ENCODE assay signal across 13 mouse cellular contexts in genomic region chr8:127684213-127684612, GRCm38 (mm10).
DNase-seq lines count a peak whose midpoint lies in the region; ATAC-seq and TF ChIP-seq lines count a peak whose summit lies in the region.
"Had no signal": no experiment of that assay in that cellular context is flagged by ENCODE, and none has a peak within 500 bp of the region (broad histone marks: within the 10 kb centered on the region; RNA-seq: fewer than 3 reads in every experiment).

No protein-coding gene starts in this region.

- no peaks in the 10 kb centered on the region for H3K27me3 ChIP-seq in embryonic facial prominence, embryonic 11.5 days (ENCODE audit: control insufficient read depth, insufficient read depth, low read length)
- H3K27me3 ChIP-seq in embryonic facial prominence, embryonic 10.5 days (replicated peaks; ENCODE audit: low read depth, poor library complexity, severe bottlenecking): no peaks in the 10 kb centered on the region
- no peaks in the 10 kb centered on the region for H3K27me3 ChIP-seq in midbrain, embryonic 12.5 days
- H3K27me3 ChIP-seq in midbrain, embryonic 16.5 days (ENCODE audit: control insufficient read depth, insufficient read depth, low read depth, low read length): no peaks in the 10 kb centered on the region
- H3K27me3 ChIP-seq in hindbrain, postnatal 0 days (ENCODE audit: insufficient read depth, low read length): no peaks in the 10 kb centered on the region
- H3K27me3 ChIP-seq: liver, embryonic 13.5 days had no signal

- H3K27ac ChIP-seq in embryonic facial prominence, embryonic 11.5 days (replicated peaks; ENCODE audit: low read depth, low read length): no peak overlapping the region
- no peak overlapping the region for H3K27ac ChIP-seq in embryonic facial prominence, embryonic 10.5 days (replicated peaks)
- no peak overlapping the region for H3K27ac ChIP-seq in midbrain, embryonic 12.5 days (replicated peaks)
- H3K27ac ChIP-seq in midbrain, embryonic 16.5 days (ENCODE audit: low read length): no peak overlapping the region
- no peak overlapping the region for H3K27ac ChIP-seq in hindbrain, postnatal 0 days
- H3K27ac ChIP-seq: heart, embryonic 10.5 days; liver, embryonic 13.5 days had no signal

- DNase-seq in embryonic facial prominence, embryonic 11.5 days (ENCODE audit: low spot score): no peak
- no peak for DNase-seq in embryonic facial prominence, embryonic 10.5 days (ENCODE audit: low spot score)
- DNase-seq in hindbrain, postnatal 0 days (ENCODE audit: low spot score): peak; percentile 31
- peak; percentile 54 to 57 for DNase-seq in right cerebral cortex, adult 2 months (ENCODE audit: low spot score in 2 of 2)
- DNase-seq in spleen, postnatal 14 days (ENCODE audit: low spot score in 2 of 2): no peak
- no peak for DNase-seq in cerebellum, adult 11-12 months
- DNase-seq: liver, embryonic 13.5 days; thymus, postnatal 36 days had no signal

- H3K36me3 ChIP-seq in embryonic facial prominence, embryonic 11.5 days (replicated peaks; ENCODE audit: control insufficient read depth, insufficient read depth, low read depth, low read length): no peaks in the 10 kb centered on the region
- no peaks in the 10 kb centered on the region for H3K36me3 ChIP-seq in embryonic facial prominence, embryonic 10.5 days (replicated peaks)
- no peaks in the 10 kb centered on the region for H3K36me3 ChIP-seq in midbrain, embryonic 12.5 days
- H3K36me3 ChIP-seq in midbrain, embryonic 16.5 days (ENCODE audit: control insufficient read depth, insufficient read depth, low read length): no peaks in the 10 kb centered on the region
- no peaks in the 10 kb centered on the region for H3K36me3 ChIP-seq in hindbrain, postnatal 0 days (ENCODE audit: insufficient read depth, low read length)
- H3K36me3 ChIP-seq: G1E; heart, embryonic 10.5 days; liver, embryonic 13.5 days had no signal

- H3K4me3 ChIP-seq in embryonic facial prominence, embryonic 11.5 days (ENCODE audit: low read depth, low read length): no peak overlapping the region
- no peak overlapping the region for H3K4me3 ChIP-seq in embryonic facial prominence, embryonic 10.5 days
- H3K4me3 ChIP-seq in midbrain, embryonic 12.5 days: no peak overlapping the region
- no peak overlapping the region for H3K4me3 ChIP-seq in midbrain, embryonic 16.5 days (ENCODE audit: low read depth, low read length)
- no peak overlapping the region for H3K4me3 ChIP-seq in hindbrain, postnatal 0 days (ENCODE audit: low read length)
- H3K4me3 ChIP-seq: heart, embryonic 10.5 days; liver, embryonic 13.5 days had no signal

- H3K4me1 ChIP-seq in embryonic facial prominence, embryonic 11.5 days (ENCODE audit: control insufficient read depth, insufficient read depth, low read length): no peaks in the 10 kb centered on the region
- H3K4me1 ChIP-seq in embryonic facial prominence, embryonic 10.5 days: no peaks in the 10 kb centered on the region
- no peaks in the 10 kb centered on the region for H3K4me1 ChIP-seq in midbrain, embryonic 12.5 days
- H3K4me1 ChIP-seq in midbrain, embryonic 16.5 days (ENCODE audit: control insufficient read depth, insufficient read depth, low read length): no peaks in the 10 kb centered on the region
- no peaks in the 10 kb centered on the region for H3K4me1 ChIP-seq in hindbrain, postnatal 0 days (ENCODE audit: insufficient read depth, low read length)
- H3K4me1 ChIP-seq: heart, embryonic 10.5 days; liver, embryonic 13.5 days had no signal

- ATAC-seq in embryonic facial prominence, embryonic 11.5 days (replicated peaks; ENCODE audit: insufficient number of reproducible peaks, low FRiP score, low TSS enrichment, low read depth): peak; percentile 78
- ATAC-seq in midbrain, embryonic 12.5 days (ENCODE audit: low FRiP score, low read depth): peak; percentile 80
- no peak for ATAC-seq in midbrain, embryonic 16.5 days
- peak; percentile 43; the same call in 1 of the 2 replicates for ATAC-seq in hindbrain, postnatal 0 days
- ATAC-seq: activated CD4-positive, CD25-positive, alpha-beta regulatory T cell, adult 4 months had no signal

- H3K4me2 ChIP-seq in embryonic facial prominence, embryonic 11.5 days (ENCODE audit: low read depth, low read length): no peak overlapping the region
- no peak overlapping the region for H3K4me2 ChIP-seq in midbrain, embryonic 12.5 days (replicated peaks)
- no peak overlapping the region for H3K4me2 ChIP-seq in midbrain, embryonic 16.5 days (ENCODE audit: low read length)
- H3K4me2 ChIP-seq in hindbrain, postnatal 0 days (ENCODE audit: low read depth, low read length): no peak overlapping the region
- H3K4me2 ChIP-seq: liver, embryonic 13.5 days had no signal

- H3K9me3 ChIP-seq in embryonic facial prominence, embryonic 11.5 days (replicated peaks; ENCODE audit: control insufficient read depth, low read length): no peaks in the 10 kb centered on the region
- no peaks in the 10 kb centered on the region for H3K9me3 ChIP-seq in embryonic facial prominence, embryonic 10.5 days
- no peaks in the 10 kb centered on the region for H3K9me3 ChIP-seq in midbrain, embryonic 12.5 days
- no peaks in the 10 kb centered on the region for H3K9me3 ChIP-seq in midbrain, embryonic 16.5 days (replicated peaks; ENCODE audit: control insufficient read depth, low read length, poor library complexity, severe bottlenecking)
- H3K9me3 ChIP-seq in hindbrain, postnatal 0 days (ENCODE audit: low read length): no peaks in the 10 kb centered on the region
- H3K9me3 ChIP-seq: heart, embryonic 10.5 days; liver, embryonic 13.5 days had no signal

- TF ChIP-seq CTCF in hindbrain, postnatal 0 days (IDR thresholded peaks at IDR 0.05; ENCODE audit: low read depth): no peak

- WGBS in embryonic facial prominence, embryonic 11.5 days: 78% methylated on average over 5 of the region's 5 CpGs
- WGBS in embryonic facial prominence, embryonic 10.5 days: 78% methylated on average over 5 of the region's 5 CpGs
- whole genome bisulfite sequencing in midbrain, embryonic 12.5 days: 75% methylated on average over 5 of the region's 5 CpGs
- 77% methylated on average over 5 of the region's 5 CpGs for WGBS in midbrain, embryonic 16.5 days
- 51% methylated on average over 5 of the region's 5 CpGs for WGBS in hindbrain, postnatal 0 days

- H3K9ac ChIP-seq in embryonic facial prominence, embryonic 11.5 days (replicated peaks; ENCODE audit: low read length): no peak overlapping the region
- no peak overlapping the region for H3K9ac ChIP-seq in midbrain, embryonic 12.5 days (replicated peaks)
- no peak overlapping the region for H3K9ac ChIP-seq in midbrain, embryonic 16.5 days (ENCODE audit: low read depth, low read length)
- H3K9ac ChIP-seq in hindbrain, postnatal 0 days (replicated peaks; ENCODE audit: low read length): no peak overlapping the region
- H3K9ac ChIP-seq: liver, embryonic 13.5 days had no signal

Comparison
In these comparisons a context has a peak if more than half of its experiments do, and no peak if none do; other contexts are left out.
1. DNase-seq: peak in hindbrain, postnatal 0 days (single experiment) and right cerebral cortex, adult 2 months (2 of 2); none in embryonic facial prominence, embryonic 11.5 days (single experiment), embryonic facial prominence, embryonic 10.5 days (single experiment), spleen, postnatal 14 days (0 of 2) and cerebellum, adult 11-12 months (single experiment).